Mouse (Mus musculus): Measurements from ENCODE around the gene Gm21915. TPM values are rescaled to one million over a fixed set of nuclear protein-coding genes. Genes with fewer than 3 reads are reported as not detected.

Gene Gm21915
- polyA plus RNA-seq (2015; fragmentation: Nextera tagmentation; extraction: Ambion mirVana) = not detected in 2 replicates

GRCm38 (mm10) chr9:40670313-40670712, at the start of gene Gm21915:
Gene Gm21915 (plus strand): TSS chr9:40670613.
- H3K4me2 ChIP-seq = no peak within 1 kb of the TSS
- no peaks in the 10 kb centered on the region for H3K27me3 ChIP-seq
- no peak within 1 kb of the TSS for H3K4me3 ChIP-seq
- no peaks in the 10 kb centered on the region for H3K36me3 ChIP-seq
- H3K9me3 ChIP-seq = no peaks in the 10 kb centered on the region
- H3K9ac ChIP-seq = no peak within 1 kb of the TSS
- no peak for ATAC-seq (ENCODE audit: low FRiP score, low read depth)
- no peak within 1 kb of the TSS for H3K27ac ChIP-seq (replicated peaks)
- 86% methylated on average over 3 of the region's 3 CpGs for WGBS
- H3K4me1 ChIP-seq (replicated peaks) = peaks cover 11% of the 10 kb centered on the region

GRCm38 (mm10) chr9:40622265-40622664, 48.1 kb upstream of the Gm21915 start:
- 92% methylated on average over 3 of the region's 3 CpGs for WGBS
- no peak for ATAC-seq (ENCODE audit: low FRiP score, low read depth)
- Histone ChIP-seq H3K27ac (replicated peaks) (0 out of 2 replicates have a peak overlapping the region, but pooled peaks have one; percentile 25), H3K27me3 (no peaks in the 10 kb centered on the region), H3K4me3 (no peak overlapping the region), H3K36me3 (no peaks in the 10 kb centered on the region), H3K4me2 (no peak overlapping the region), H3K9ac (no peak overlapping the region), H3K4me1 (replicated peaks) (peaks cover 19% of the 10 kb centered on the region), H3K9me3 (no peaks in the 10 kb centered on the region)

GRCm38 (mm10) chr9:40622793-40623192, 47.6 kb upstream of the Gm21915 start:
- Histone ChIP-seq H3K9ac (no peak overlapping the region), H3K4me2 (no peak overlapping the region), H3K4me3 (no peak overlapping the region), H3K4me1 (replicated peaks) (peaks cover 14% of the 10 kb centered on the region), H3K27ac (replicated peaks) (no peak overlapping the region), H3K27me3 (no peaks in the 10 kb centered on the region), H3K9me3 (no peaks in the 10 kb centered on the region), H3K36me3 (no peaks in the 10 kb centered on the region)
- WGBS = 88% methylated on average over 4 of the region's 4 CpGs
- ATAC-seq (ENCODE audit: low FRiP score, low read depth) = no peak

GRCm38 (mm10) chr9:40625341-40625740, 45.1 kb upstream of the Gm21915 start:
- Histone ChIP-seq H3K27me3 (no peaks in the 10 kb centered on the region), H3K4me2 (no peak overlapping the region), H3K4me1 (replicated peaks) (peaks cover 15% of the 10 kb centered on the region), H3K27ac (replicated peaks) (no peak overlapping the region), H3K9ac (no peak overlapping the region), H3K36me3 (no peaks in the 10 kb centered on the region), H3K4me3 (no peak overlapping the region), H3K9me3 (no peaks in the 10 kb centered on the region)
- WGBS = 74% methylated on average over 3 of the region's 3 CpGs
- no peak for ATAC-seq (ENCODE audit: low FRiP score, low read depth)

- no peak for ATAC-seq (ENCODE audit: low FRiP score, low read depth)
- Histone ChIP-seq H3K36me3 (no peaks in the 10 kb centered on the region), H3K4me1 (replicated peaks) (peaks cover 15% of the 10 kb centered on the region), H3K27me3 (no peaks in the 10 kb centered on the region), H3K9me3 (no peaks in the 10 kb centered on the region), H3K9ac (no peak overlapping the region), H3K4me2 (peak overlapping the region; percentile 22; the same call in 1 of the 2 replicates), H3K4me3 (no peak overlapping the region), H3K27ac (replicated peaks) (peak overlapping the region; percentile 63)
- 20% methylated on average over 11 of the region's 11 CpGs for WGBS
These were observed 43.8 kb upstream of the Gm21915 start for GRCm38 (mm10) chr9:40626566-40626965.

- Histone ChIP-seq H3K27ac (replicated peaks) (peak overlapping the region; percentile 63), H3K4me2 (no peak overlapping the region), H3K4me3 (no peak overlapping the region), H3K4me1 (replicated peaks) (peaks cover 15% of the 10 kb centered on the region), H3K9ac (no peak overlapping the region), H3K9me3 (no peaks in the 10 kb centered on the region), H3K36me3 (no peaks in the 10 kb centered on the region), H3K27me3 (no peaks in the 10 kb centered on the region)
- peak; percentile 35; the same call in 1 of the 2 replicates for ATAC-seq (ENCODE audit: low FRiP score, low read depth)
- WGBS = 21% methylated on average over 9 of the region's 9 CpGs
These were observed 43.2 kb upstream of the Gm21915 start for GRCm38 (mm10) chr9:40627146-40627713.

GRCm38 (mm10) chr9:40628130-40629069, 42.0 kb upstream of the Gm21915 start:
- ATAC-seq (ENCODE audit: low FRiP score, low read depth) = no peak
- 66% methylated on average over 20 of the region's 20 CpGs for WGBS
- Histone ChIP-seq H3K4me1 (replicated peaks) (peaks cover 15% of the 10 kb centered on the region), H3K9me3 (no peaks in the 10 kb centered on the region), H3K36me3 (no peaks in the 10 kb centered on the region), H3K9ac (no peak overlapping the region), H3K27me3 (no peaks in the 10 kb centered on the region), H3K27ac (replicated peaks) (no peak overlapping the region), H3K4me3 (no peak overlapping the region), H3K4me2 (no peak overlapping the region)

GRCm38 (mm10) chr9:40629441-40629840, 41.0 kb upstream of the Gm21915 start:
- no peak overlapping the region for H3K9ac ChIP-seq
- no peak overlapping the region for H3K4me3 ChIP-seq
- H3K27me3 ChIP-seq = no peaks in the 10 kb centered on the region
- no peak overlapping the region for H3K27ac ChIP-seq (replicated peaks)
- H3K4me1 ChIP-seq (replicated peaks) = peaks cover 15% of the 10 kb centered on the region
- H3K9me3 ChIP-seq = no peaks in the 10 kb centered on the region
- 53% methylated on average over 13 of the region's 13 CpGs for WGBS
- no peak overlapping the region for H3K4me2 ChIP-seq
- H3K36me3 ChIP-seq = no peaks in the 10 kb centered on the region
- ATAC-seq (ENCODE audit: low FRiP score, low read depth) = no peak

GRCm38 (mm10) chr9:40631101-40631500, 39.3 kb upstream of the Gm21915 start:
- H3K4me1 ChIP-seq (replicated peaks) = peaks cover 14% of the 10 kb centered on the region
- H3K27ac ChIP-seq (replicated peaks) = no peak overlapping the region
- H3K9me3 ChIP-seq = no peaks in the 10 kb centered on the region
- no peaks in the 10 kb centered on the region for H3K27me3 ChIP-seq
- WGBS = 69% methylated on average over 6 of the region's 6 CpGs
- no peak overlapping the region for H3K4me2 ChIP-seq
- no peak overlapping the region for H3K9ac ChIP-seq
- no peaks in the 10 kb centered on the region for H3K36me3 ChIP-seq
- ATAC-seq (ENCODE audit: low FRiP score, low read depth) = no peak
- no peak overlapping the region for H3K4me3 ChIP-seq

GRCm38 (mm10) chr9:40631505-40631904, 38.9 kb upstream of the Gm21915 start:
- H3K4me1 ChIP-seq (replicated peaks) = peaks cover 14% of the 10 kb centered on the region
- H3K9ac ChIP-seq = no peak overlapping the region
- H3K36me3 ChIP-seq = no peaks in the 10 kb centered on the region
- no peaks in the 10 kb centered on the region for H3K9me3 ChIP-seq
- H3K4me3 ChIP-seq = no peak overlapping the region
- ATAC-seq (ENCODE audit: low FRiP score, low read depth) = no peak
- 92% methylated on average over 10 of the region's 10 CpGs for WGBS
- no peaks in the 10 kb centered on the region for H3K27me3 ChIP-seq
- H3K27ac ChIP-seq (replicated peaks) = no peak overlapping the region
- no peak overlapping the region for H3K4me2 ChIP-seq

GRCm38 (mm10) chr9:40636054-40636453, 34.4 kb upstream of the Gm21915 start:
- ATAC-seq (ENCODE audit: low FRiP score, low read depth) = peak; percentile 47; the same call in 1 of the 2 replicates
- H3K27me3 ChIP-seq = no peaks in the 10 kb centered on the region
- no peaks in the 10 kb centered on the region for H3K9me3 ChIP-seq
- H3K9ac ChIP-seq = no peak overlapping the region
- no peak overlapping the region for H3K4me3 ChIP-seq
- 15% methylated on average over 2 of the region's 2 CpGs for WGBS
- H3K4me2 ChIP-seq = no peak overlapping the region
- no peak overlapping the region for H3K27ac ChIP-seq (replicated peaks)
- no peaks in the 10 kb centered on the region for H3K36me3 ChIP-seq
- H3K4me1 ChIP-seq (replicated peaks) = peaks cover 23% of the 10 kb centered on the region

GRCm38 (mm10) chr9:40637705-40638393, 32.6 kb upstream of the Gm21915 start:
- Histone ChIP-seq H3K9ac (peak overlapping the region; percentile 48), H3K4me3 (peak overlapping the region; percentile 33), H3K27me3 (no peaks in the 10 kb centered on the region), H3K4me1 (replicated peaks) (peaks cover 34% of the 10 kb centered on the region), H3K27ac (replicated peaks) (peak overlapping the region; percentile 79), H3K9me3 (no peaks in the 10 kb centered on the region), H3K36me3 (no peaks in the 10 kb centered on the region), H3K4me2 (peak overlapping the region; percentile 63)
- 24% methylated on average over 8 of the region's 8 CpGs for WGBS
- ATAC-seq (ENCODE audit: low FRiP score, low read depth) = peak; percentile 29; the same call in 1 of the 2 replicates
